Mouse (Mus musculus) lung, postnatal 4 days (tissue): ENCODE measurements around the gene Sufu.

ENCODE experiments used
- DNase-seq, 2 experiments: peaks; one replicate each; pipeline ENCODE4 v3.0.0; 2021

Sufu gene

DNA sequence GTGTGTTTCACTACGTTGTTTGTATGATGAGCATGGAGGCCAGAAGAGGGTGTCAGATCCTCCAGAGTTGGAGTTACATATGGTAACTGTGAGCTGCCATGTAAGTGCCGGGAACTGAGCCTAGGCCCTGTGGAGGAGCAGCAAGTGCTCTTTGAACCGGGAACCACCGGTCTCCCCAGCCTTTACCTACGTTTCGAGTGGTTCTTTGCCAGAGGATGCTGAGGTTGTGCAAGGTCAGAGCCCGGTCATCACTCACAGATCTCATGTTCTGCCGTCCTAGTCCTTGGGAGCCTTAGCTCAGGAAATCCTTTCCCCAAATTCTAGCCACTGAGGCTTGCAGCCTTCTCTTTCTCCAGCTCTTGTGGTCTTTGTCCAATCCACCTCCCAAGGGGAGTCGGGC is 37.5 kb downstream of the Sufu start:
- DNase-seq: no peak

DNA sequence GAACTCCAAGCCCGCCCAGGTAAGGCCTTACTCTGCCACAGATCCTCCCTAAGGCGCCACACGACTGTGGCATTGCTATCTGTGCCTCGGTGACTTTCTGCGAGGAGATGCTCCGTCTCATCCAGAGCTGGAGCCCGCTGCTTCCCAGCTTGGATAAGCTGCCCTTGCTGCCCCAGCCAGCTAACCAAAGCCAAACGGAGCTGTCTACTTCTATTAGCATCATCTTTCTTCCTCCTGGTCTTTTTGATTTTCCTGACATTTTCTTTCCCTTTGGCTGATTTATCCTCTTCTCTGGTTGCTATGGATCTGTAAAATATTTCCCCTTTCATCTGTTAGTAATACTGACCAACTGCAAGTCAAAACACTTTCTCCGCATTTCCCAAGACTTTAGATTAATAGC is 37.9 kb downstream of the Sufu start:
- no peak for DNase-seq

DNA sequence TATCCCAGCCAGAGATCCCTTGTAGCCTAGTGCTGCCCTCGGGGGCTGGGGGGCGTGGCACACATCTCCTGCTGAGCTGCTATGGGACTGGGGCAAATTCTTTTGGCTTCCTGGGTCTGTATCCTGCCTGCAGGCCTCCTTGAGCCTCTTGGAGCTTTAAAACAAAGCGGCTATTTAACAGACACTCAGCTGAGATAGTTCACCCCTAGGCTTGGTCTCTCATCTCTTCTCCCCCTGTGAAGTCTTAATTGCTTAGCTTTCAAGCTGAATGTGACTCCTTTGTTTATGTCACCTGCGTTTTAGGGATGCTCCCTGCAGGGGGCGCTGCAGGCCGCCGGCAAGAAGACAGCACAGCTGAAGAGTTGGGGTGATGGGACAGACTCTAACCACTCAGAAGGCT is 38.8 kb downstream of the Sufu start:
- DNase-seq: no peak

DNA sequence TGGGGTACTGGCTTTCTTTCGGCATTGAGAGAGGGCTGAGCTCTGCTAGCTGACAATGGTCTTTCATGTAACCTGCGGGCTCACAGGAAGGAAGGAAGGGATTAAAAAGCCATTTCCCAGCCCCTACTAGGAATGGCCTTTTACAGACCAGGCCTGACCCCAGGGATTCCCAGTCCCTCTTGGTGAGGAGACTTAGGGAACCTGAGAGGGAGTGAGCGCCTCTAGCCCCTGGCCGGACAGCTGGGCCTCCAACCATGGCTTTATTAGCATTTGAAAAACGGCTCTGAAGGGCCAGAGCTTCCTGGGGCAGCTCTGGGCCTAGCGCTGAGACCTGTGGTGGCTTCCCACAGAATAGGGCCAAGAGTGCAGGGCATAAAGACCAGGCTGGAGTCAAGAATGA is 46.8 kb downstream of the Sufu start:
- no peak for DNase-seq

DNA sequence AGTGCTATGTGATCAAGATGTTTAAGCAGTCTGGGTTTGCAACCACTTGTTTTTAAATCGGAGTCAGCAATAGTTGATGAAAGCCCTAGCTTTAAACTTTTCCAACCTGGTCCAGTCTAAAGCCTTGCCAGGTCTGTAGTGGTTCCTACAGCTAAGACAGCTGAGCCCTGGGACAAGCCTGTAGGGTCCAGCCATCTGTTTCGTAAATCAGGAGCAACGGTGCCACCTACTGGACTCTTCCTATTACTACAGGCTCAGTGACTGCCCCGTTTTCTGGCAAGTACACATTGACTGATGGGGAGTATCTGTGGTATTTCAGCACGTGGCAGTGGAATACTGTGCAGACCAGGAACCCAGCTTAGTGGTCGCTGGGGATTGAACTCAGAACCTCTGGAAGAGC is 47.5 kb downstream of the Sufu start:
- peak; percentile 83 to 90 for DNase-seq

DNA sequence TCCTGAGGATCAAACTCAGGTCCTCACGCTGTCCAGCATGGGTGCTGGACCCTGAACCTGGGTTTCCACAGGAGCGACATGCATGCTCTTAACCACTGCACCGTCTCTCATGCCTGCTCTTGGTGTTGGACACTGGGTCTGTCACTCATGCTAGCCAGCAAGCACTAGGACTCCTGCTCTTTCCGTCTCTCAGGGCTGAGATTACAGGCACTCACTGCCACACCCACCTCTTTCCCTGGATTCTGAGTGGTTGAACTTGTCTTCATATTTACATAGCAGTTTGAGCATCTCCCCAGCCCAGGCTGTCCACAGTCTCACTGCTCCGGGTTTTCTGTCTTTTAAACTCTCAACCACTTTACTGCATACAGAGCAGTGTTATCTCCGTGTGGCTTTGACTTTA is 48.9 kb downstream of the Sufu start:
- DNase-seq: no peak

DNA sequence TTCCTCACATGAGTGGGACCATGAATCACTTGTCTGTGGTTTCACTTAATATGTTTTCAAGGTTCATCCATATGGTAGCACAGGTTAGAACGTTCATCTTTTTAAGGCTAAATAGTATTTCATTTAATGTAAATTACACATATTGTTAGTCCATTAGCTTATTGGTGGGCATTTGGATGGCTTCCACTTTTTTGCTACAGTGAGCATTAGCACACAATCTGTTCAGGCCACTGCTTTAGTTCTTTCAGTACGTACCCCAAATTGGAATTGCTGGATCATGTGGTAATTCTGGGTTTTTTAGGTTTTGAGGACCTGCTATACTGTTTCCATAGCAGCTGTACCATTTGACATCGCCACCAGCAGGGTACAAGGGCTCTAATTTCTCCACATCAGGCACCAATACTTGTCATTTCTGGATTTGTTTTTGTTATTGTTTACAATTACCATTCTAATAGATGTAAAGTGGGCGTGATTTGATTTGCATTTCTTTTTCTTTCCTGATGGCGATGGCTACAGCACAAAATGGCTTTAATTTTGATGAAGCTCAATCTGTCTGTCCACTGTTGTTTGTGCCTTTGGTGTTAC is 49.8 kb downstream of the Sufu start:
- DNase-seq: no peak

DNA sequence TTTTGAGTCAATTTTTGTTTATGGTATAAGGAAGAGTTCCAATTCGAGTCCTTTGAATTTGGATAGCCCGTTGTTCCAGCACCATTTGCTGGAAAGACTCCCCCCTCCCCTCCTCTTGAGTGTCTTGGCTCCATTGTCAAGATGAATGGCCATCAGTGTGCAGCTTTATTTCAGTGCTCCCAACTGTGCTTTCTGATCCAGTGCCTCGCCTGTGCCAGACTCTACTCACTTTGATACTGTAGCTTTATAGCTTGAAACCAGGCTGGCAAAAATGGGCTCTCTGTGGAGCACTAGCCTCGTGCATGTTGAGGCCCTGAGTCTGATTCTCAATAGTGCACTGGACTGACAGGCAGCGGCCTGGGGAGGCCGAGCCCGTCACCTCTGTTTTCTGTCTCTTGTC is 50.4 kb downstream of the Sufu start:
- no peak for DNase-seq

DNA sequence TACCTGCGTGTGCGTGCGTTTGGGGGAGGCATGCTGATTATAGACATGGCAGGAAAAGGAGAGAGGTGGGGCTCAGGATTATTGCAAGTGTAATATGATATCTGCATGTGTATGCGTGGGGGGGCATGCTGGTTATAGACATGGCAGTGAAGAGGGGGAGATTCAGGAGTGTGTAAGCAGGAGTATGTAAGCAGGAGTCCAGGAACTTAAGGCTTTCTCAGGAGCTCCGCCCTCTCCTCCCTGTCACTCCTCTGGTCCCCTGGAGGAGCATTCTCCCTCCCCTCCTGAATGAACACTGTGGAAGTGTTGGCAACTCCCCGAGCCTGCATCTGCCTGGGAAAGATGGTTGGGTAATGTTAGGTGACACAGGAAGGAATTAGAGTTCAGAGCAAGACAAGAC is 51.2 kb downstream of the Sufu start:
- DNase-seq: peak in 1 of 2 experiments; percentile 49

DNA sequence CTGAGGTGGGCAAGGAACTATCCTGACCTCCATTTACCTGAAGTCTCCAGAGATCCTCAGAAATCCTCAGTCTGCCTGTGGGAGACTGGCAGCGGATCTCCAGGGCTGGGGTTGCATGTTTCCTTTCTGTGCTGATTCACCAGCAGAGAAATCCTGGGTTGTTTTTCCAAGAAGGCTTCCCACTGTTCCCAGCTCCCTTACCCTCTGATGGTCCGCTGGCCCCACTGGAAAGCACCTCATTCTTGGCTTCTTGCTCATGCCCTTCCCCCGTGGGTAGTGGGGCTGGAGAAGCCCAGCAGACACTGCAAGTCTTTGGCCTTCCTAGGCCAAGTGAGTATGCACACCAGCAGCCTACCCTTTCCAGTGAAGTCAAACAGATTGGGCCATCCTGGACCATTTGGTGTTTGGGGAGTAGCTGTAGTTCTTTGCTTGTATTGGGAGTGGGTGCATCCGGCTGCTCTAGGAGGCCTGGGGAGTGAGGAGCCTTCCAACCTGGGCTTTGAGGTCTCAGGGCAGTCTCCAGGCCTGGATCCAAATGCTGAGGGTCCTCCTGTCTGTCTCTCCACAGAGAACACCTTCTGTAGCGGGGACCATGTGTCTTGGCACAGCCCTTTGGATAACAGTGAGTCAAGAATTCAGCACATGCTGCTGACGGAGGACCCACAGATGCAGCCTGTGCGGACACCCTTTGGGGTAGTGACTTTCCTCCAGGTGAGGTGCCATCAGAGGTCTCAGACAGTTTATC is 52.7 kb downstream of the Sufu start:
- DNase-seq: no peak

DNA sequence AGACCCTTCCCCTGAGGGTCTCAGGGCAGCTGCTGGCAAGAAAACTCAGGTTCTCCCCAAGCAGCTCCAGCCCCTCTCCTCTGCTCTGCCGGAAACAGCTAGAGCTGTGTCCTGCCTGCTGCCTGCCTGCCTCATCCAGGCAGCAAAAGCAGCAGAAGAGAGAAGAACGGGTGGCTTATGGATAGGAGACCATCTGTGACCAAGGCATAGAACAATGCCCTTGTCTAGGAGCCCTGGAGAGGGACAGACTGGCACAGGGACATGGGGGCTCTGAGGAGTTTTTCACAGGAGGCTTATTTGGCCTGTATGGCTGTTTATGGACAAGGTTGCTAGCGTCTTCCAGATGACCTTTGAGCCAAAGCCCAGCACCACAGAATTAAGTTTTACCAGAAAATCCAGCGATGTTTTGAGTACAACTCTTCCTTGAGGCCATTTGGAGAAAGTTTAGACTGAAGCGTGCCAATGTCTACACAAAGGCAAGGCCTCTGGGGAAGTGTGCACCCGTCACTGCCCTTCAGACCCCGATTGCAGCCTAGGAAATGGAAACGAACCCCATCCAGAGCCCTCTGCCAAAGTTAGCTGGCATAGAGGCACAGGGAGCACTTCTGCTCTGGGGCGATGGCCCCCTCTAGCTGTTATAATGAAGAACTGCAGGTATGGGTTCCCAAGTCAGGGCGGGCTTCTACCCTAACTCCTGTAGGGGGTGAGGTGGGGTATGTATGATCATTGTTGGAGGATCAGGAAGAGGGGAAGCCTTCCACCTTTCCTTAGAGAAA is 55.5 kb downstream of the Sufu start:
- DNase-seq: peak; percentile 63 to 75

DNA sequence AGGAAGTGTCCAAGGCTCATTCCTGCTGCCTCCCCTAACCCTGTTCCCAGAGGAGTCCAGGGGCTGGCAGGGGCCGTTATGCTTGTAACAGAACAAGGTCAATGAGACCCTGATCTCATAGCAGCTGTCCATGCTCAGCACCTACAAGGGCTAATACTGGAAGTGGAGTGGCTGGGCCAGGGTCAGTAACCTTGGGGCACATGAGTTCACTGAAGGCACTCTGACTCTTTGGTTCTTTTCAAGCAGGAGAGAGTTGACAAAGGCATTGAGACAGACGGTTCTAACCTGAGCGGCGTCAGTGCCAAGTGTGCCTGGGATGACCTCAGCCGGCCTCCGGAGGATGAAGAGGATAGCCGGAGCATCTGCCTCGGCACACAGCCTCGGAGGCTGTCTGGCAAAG is 56.2 kb downstream of the Sufu start:
- no peak for DNase-seq

DNA sequence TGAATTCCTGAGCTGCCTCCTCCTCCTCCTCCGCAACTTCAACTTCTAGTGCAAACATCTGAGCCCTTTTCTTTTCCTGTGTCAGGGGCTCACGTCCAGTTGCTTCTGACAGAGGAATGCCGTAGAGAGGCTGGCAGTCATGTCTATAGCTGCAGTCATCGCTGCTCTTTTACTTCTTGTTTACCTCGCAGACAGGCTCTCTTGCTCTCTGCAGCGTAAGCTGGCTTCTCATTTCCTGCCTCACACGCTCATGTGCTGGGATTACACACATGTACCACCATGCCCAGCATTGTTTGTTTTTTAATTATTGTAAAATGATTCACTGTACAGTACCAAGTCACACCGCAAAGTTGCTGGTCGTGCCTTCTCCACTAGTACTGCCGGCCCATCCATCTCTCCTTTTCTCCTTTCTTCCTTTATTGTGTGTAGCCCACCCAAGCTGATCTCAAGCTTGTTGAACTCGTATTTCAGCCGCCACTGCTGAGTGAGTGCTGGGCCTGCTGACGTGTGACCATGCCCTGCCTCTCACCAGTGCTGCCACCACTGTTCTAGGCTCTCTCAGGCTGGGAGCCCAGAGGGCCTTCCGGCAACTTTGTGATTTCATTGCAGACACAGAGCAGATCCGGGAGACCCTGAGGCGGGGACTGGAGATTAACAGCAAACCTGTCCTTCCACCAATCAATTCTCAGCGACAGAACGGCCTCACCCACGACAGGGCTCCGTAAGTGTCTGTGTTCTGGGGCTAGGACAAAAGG is 57.6 kb downstream of the Sufu start:
- peak; percentile 41 to 61 for DNase-seq

DNA sequence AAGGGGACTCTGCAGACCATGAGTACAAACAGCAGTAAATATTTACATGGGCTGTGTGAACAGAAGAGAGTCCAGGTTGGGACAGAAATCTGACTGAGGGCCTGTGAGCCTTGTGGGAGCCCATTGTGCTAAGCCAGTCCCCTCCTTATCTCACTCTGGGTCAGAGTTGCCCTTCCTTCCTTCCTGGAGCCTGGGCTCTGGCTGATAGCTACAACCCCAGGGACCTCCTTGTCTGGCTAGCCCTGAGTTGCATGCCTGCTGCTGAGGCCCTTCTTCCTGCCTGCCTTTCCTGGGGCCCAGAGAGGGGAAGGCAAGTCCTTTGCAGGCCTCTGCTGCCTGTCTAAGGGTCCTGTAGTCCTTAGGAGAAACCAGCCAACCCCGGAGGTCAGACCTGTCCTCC is 58.3 kb downstream of the Sufu start:
- DNase-seq: peak; percentile 76 to 90

DNA sequence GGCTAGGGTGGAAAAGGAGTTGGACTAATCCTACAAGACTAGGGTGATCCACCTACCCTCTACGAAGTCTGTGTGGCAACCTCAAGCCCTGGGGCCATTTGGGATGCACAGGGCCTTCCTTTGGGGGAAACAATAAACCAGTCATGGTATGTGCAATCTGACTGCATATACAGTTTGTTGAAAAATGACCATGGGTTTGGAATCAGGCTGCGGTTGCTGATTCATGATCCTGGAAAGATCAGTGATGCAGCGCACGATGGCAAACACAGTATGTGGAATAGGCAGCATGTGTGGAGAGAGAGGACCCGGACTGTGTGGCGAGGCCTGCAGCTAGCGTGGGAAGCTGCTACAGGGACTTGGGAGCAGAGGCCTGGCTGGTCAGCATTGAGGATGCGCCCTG is 58.9 kb downstream of the Sufu start:
- DNase-seq: no peak

DNA sequence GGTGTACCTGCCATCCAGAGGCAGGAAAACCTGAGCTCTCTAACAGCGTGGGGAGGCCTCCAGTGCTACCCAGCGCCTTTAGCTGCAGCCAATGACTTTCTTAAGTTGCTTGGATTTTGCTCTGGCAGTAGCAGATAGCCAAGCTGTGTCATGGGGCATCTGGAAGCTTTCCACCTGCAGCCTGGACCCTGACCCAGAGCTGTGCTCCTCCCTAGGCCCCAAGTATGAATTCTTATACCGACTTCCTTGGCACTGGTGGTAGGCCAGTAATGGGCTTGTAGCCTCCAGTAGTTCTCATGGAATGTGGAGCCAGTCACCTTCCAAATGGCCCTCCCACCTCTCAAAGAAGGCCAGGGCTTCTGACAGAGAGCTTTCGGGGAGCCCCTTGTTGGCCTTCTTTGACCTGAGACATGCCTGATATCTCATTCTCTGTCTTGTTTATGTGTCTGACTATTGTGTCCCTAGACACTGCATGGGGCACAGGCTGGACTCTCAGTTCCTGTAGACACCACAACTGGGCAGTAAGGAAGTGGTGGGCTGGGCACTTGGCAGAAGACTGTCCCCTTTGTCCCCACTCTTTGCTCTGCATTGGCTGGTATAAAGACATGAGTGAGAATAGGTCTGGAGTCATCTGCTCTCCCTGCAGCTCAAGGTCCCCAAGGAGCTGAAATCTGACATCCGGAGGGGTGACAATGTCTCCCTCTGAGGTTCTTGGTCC is 59.5 kb downstream of the Sufu start:
- peak; percentile 57 to 78 for DNase-seq

DNA sequence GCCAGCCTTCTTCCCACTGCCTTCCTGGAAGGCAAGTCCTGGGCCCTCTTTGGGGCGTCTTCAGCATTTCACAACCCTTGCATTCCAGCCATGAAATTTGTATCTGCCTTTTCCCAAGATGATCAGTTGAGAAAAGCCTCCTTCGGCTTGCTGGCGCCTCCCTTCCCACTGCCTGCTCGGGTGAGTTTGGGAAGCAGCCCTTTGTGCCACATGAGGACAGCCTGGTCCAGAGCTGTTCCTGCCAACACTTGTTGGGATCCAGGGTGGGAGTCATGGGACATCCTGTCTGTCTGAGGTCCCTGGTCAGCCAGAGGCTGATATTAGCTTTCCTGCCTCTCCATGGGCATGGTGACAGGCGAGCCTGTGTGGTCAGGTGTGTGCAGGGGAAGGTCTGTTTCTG is 61.1 kb downstream of the Sufu start:
- peak in 1 of 2 experiments; percentile 22 for DNase-seq

DNA sequence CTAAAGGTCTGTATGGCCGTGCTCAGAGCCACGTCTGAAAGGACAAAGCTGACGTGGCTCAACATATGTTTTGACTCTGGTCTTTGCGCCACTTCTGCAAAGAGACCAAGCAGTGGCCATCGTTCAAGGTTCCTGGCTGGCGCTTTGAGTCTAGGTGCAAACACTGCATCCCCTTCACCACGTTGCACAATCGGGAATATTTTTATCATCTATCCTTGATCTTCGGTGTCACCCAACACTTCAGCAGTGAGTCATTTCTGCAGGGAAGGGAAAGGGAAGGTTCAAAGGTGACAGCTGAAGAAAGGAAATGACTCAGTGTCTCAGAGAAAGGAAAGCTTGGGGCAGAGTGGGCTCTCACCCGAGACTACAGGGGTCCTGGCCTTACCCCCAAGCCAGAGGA is 62.6 kb downstream of the Sufu start:
- no peak for DNase-seq

DNA sequence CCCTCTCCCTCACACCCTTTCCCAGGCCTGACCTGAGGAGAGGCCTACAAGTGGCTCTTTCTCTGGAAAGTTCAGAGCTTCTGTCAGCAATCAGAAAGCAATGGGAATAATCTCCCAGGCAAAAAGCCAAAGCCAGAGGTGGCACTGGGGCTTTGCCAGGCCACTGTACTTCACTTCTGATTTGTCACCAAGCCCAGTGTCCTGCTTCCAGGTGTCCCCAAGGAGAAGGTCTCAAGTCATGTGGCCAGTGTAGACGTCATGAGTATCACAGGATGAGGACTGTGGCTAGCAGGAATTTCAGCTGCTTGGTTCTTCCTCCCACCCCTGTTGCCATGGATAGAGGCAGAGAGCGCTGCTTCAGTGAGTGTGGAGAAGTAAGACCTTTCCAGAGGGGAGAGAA is 63.2 kb downstream of the Sufu start:
- peak; percentile 61 to 77 for DNase-seq

DNA sequence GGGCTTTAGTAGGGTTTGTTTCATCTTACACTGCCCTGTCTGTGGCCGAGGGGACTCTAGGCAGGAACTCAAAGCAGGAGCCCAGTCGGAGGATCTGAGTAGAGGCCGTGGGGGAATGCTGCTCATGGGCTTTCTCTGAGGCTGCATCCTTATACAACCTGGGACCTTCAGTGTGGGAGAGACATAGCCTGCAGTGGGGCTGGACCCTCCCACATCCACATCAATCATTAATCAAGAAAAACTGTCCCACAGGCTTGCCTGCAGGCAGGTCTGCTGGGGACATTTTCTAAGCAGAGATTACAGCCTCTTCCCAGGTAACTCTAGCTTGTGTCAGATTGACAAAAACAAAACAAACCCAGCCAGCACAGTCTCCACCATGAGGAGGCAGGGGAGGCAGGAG is 65.9 kb downstream of the Sufu start:
- no peak for DNase-seq

DNA sequence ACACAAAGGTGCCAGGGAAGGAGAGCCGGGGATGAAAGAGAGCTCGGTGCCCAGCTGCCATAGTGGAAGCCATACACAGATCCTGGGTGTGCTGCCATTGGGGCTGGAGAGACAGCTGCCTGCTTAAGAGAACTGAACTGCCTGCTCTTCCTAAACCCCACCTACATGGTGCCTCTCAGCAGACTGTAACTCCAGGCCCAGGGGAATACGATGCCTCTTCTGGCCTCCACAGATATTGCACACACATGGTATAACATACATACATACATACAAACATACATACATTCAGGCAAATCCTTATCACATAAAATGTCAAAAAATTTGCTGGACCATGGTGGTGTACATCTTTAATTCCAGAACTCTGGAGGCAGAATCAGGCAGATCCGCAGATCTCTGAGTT is 66.8 kb downstream of the Sufu start:
- DNase-seq: no peak

DNA sequence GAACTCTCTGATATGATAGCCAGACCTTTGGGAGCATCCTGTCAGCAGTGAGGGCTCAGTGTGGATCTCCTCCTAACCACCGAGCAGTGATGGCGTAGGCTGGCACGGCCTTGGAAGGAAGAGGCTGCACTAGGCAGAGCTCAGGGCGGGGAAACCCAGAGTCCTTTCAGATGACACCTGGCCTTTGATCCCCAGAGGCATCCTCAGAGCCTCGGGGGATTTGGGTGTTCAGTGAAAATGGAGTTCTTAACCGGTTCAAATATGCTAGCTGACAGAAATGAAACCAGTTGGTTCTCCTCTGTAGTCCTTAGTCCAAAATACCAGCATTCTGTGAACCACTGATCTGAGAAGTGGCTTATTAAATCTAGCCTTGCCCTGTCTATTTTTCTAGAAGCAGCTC is 69.5 kb downstream of the Sufu start:
- no peak for DNase-seq

DNA sequence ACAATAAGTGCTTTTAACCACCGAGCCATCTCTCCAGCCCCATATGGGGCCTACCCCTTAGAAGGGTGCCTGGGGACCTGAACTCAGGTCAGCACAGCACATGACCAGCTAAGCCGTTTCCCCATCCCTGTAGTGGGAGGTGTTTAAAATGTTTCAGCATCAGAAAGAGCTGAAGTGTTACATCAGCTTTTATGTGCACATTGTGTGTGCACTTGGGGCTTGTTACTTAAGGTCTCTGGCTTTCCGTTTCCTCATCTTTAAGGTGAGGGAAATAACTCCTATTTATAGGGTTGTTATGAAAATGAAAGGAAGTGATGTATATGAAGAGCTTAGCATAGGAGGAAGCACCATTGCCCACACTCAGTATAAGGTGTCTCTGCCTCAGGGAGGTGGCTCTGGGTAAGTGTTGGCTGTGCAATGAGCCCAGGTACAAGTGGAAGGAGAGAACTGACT is 70.4 kb downstream of the Sufu start:
- no peak for DNase-seq
